Mouse (Mus musculus): ENCODE measurements around the gene P2rx7.

GRCm38 (mm10) chr5:122624952-122625479, 18.7 kb upstream of the P2rx7 start:
- TF ChIP-seq CTCF (IDR thresholded peaks at IDR 0.05; ENCODE audit: extremely low read depth, insufficient read depth, insufficient read length, insufficient replicate concordance) (no peak), POLR2A (IDR thresholded peaks at IDR 0.05; ENCODE audit: low read depth, low read length) (no peak)

Measured in spleen, adult 2 months (tissue).